Mouse (Mus musculus): ENCODE measurements around the gene Srsf5. TPM values are rescaled to one million over a fixed set of nuclear protein-coding genes. Genes with fewer than 3 reads are reported as not detected.

Srsf5 gene
- polyA plus RNA-seq (2015; fragmentation: Nextera tagmentation; extraction: Ambion mirVana) = 528 and 549 TPM in 2 replicates

- peak within 1 kb of the TSS; percentile 93 for H3K27ac ChIP-seq
- under 1% methylated on average over 43 of the region's 57 CpGs for WGBS
- no peaks in the 10 kb centered on the region for H3K9me3 ChIP-seq (replicated peaks)
- H3K9ac ChIP-seq = peak within 1 kb of the TSS; percentile 91
- peaks cover 29% of the 10 kb centered on the region for H3K36me3 ChIP-seq (ENCODE audit: poor library complexity, severe bottlenecking)
- H3K4me3 ChIP-seq = peak within 1 kb of the TSS; percentile 95
- H3K27me3 ChIP-seq = no peaks in the 10 kb centered on the region
- peak within 1 kb of the TSS; percentile 76 for H3K4me2 ChIP-seq
- ATAC-seq = peak; percentile 91
- H3K4me1 ChIP-seq = peaks cover 10% of the 10 kb centered on the region
These were observed at the start of gene Srsf5 for GRCm38 (mm10) chr12:80945334-80945995. Gene Srsf5 (plus strand): TSS chr12:80945504.

- no peak overlapping the region for H3K9ac ChIP-seq
- no peaks in the 10 kb centered on the region for H3K36me3 ChIP-seq (ENCODE audit: poor library complexity, severe bottlenecking)
- H3K27ac ChIP-seq = no peak overlapping the region
- no peak overlapping the region for H3K4me2 ChIP-seq
- H3K4me3 ChIP-seq = no peak overlapping the region
- WGBS = 93% methylated on average over 8 of the region's 8 CpGs
- ATAC-seq = no peak
- no peaks in the 10 kb centered on the region for H3K4me1 ChIP-seq
- no peaks in the 10 kb centered on the region for H3K9me3 ChIP-seq (replicated peaks)
- no peaks in the 10 kb centered on the region for H3K27me3 ChIP-seq
These were observed 35.7 kb upstream of the Srsf5 start for GRCm38 (mm10) chr12:80909631-80910030.

- no peak for ATAC-seq
These were observed 27.5 kb upstream of the Srsf5 start for GRCm38 (mm10) chr12:80917764-80918163.

GRCm38 (mm10) chr12:80921301-80921700 lies 24.0 kb upstream of the Srsf5 start:
- Histone ChIP-seq H3K36me3 (ENCODE audit: poor library complexity, severe bottlenecking) (no peaks in the 10 kb centered on the region), H3K9me3 (replicated peaks) (no peaks in the 10 kb centered on the region), H3K4me2 (no peak overlapping the region), H3K4me3 (no peak overlapping the region), H3K27me3 (no peaks in the 10 kb centered on the region), H3K9ac (no peak overlapping the region), H3K27ac (no peak overlapping the region), H3K4me1 (no peaks in the 10 kb centered on the region)
- WGBS = 93% methylated on average over 5 of the region's 5 CpGs
- no peak for ATAC-seq

More at GRCm38 (mm10) chr12:80917764-80918163, 27.5 kb upstream of the Srsf5 start:
- Histone ChIP-seq H3K4me1 (no peaks in the 10 kb centered on the region), H3K4me3 (no peak overlapping the region), H3K36me3 (ENCODE audit: poor library complexity, severe bottlenecking) (no peaks in the 10 kb centered on the region), H3K27ac (no peak overlapping the region), H3K4me2 (no peak overlapping the region), H3K9ac (no peak overlapping the region), H3K9me3 (replicated peaks) (no peaks in the 10 kb centered on the region), H3K27me3 (no peaks in the 10 kb centered on the region)
- WGBS = 58% methylated on average over 7 of the region's 7 CpGs

- Histone ChIP-seq H3K36me3 (ENCODE audit: poor library complexity, severe bottlenecking) (no peaks in the 10 kb centered on the region), H3K4me3 (no peak overlapping the region), H3K27me3 (no peaks in the 10 kb centered on the region), H3K4me1 (no peaks in the 10 kb centered on the region), H3K9ac (no peak overlapping the region), H3K9me3 (replicated peaks) (no peaks in the 10 kb centered on the region), H3K4me2 (0 out of 2 replicates have a peak overlapping the region, but pooled peaks have one; percentile 25), H3K27ac (no peak overlapping the region)
- ATAC-seq = no peak
- WGBS = 11% methylated on average over 7 of the region's 7 CpGs
These were observed 22.4 kb upstream of the Srsf5 start for GRCm38 (mm10) chr12:80922869-80923268.

- Histone ChIP-seq H3K9me3 (replicated peaks) (no peaks in the 10 kb centered on the region), H3K36me3 (ENCODE audit: poor library complexity, severe bottlenecking) (no peaks in the 10 kb centered on the region), H3K4me3 (no peak overlapping the region), H3K27ac (no peak overlapping the region), H3K4me2 (no peak overlapping the region), H3K9ac (no peak overlapping the region), H3K27me3 (no peaks in the 10 kb centered on the region), H3K4me1 (no peaks in the 10 kb centered on the region)
- ATAC-seq = no peak
- 72% methylated on average over 5 of the region's 5 CpGs for WGBS
These were observed 21.7 kb upstream of the Srsf5 start for GRCm38 (mm10) chr12:80923602-80924001.

- H3K9me3 ChIP-seq (replicated peaks) = no peaks in the 10 kb centered on the region
- no peaks in the 10 kb centered on the region for H3K4me1 ChIP-seq
- H3K9ac ChIP-seq = no peak overlapping the region
- H3K27me3 ChIP-seq = no peaks in the 10 kb centered on the region
- no peaks in the 10 kb centered on the region for H3K36me3 ChIP-seq (ENCODE audit: poor library complexity, severe bottlenecking)
- no peak for ATAC-seq
- no peak overlapping the region for H3K27ac ChIP-seq
- H3K4me2 ChIP-seq = no peak overlapping the region
- 63% methylated on average over 3 of the region's 3 CpGs for WGBS
- H3K4me3 ChIP-seq = no peak overlapping the region
These were observed 21.1 kb upstream of the Srsf5 start for GRCm38 (mm10) chr12:80924205-80924604.

GRCm38 (mm10) chr12:80925919-80926318 lies 19.4 kb upstream of the Srsf5 start:
- Histone ChIP-seq H3K4me2 (no peak overlapping the region), H3K4me3 (no peak overlapping the region), H3K4me1 (no peaks in the 10 kb centered on the region), H3K27me3 (no peaks in the 10 kb centered on the region), H3K9ac (no peak overlapping the region), H3K27ac (no peak overlapping the region), H3K36me3 (ENCODE audit: poor library complexity, severe bottlenecking) (no peaks in the 10 kb centered on the region), H3K9me3 (replicated peaks) (no peaks in the 10 kb centered on the region)
- no peak for ATAC-seq
- 31% methylated on average over 7 of the region's 7 CpGs for WGBS

- H3K4me3 ChIP-seq = no peak overlapping the region
- ATAC-seq = no peak
These were observed 18.8 kb upstream of the Srsf5 start for GRCm38 (mm10) chr12:80926550-80926949.

GRCm38 (mm10) chr12:80927518-80927917 lies 17.8 kb upstream of the Srsf5 start:
- Histone ChIP-seq H3K27ac (no peak overlapping the region), H3K36me3 (ENCODE audit: poor library complexity, severe bottlenecking) (no peaks in the 10 kb centered on the region), H3K9ac (no peak overlapping the region), H3K9me3 (replicated peaks) (no peaks in the 10 kb centered on the region), H3K27me3 (no peaks in the 10 kb centered on the region), H3K4me2 (no peak overlapping the region), H3K4me3 (no peak overlapping the region), H3K4me1 (no peaks in the 10 kb centered on the region)
- no peak for ATAC-seq
- WGBS = 81% methylated on average over 1 of the region's 1 CpGs

More at GRCm38 (mm10) chr12:80926550-80926949, 18.8 kb upstream of the Srsf5 start:
- Histone ChIP-seq H3K36me3 (ENCODE audit: poor library complexity, severe bottlenecking) (no peaks in the 10 kb centered on the region), H3K4me2 (no peak overlapping the region), H3K4me1 (no peaks in the 10 kb centered on the region), H3K27me3 (no peaks in the 10 kb centered on the region), H3K9ac (no peak overlapping the region), H3K27ac (no peak overlapping the region), H3K9me3 (replicated peaks) (no peaks in the 10 kb centered on the region)
- WGBS = 89% methylated on average over 4 of the region's 4 CpGs

GRCm38 (mm10) chr12:80928881-80929280 lies 16.4 kb upstream of the Srsf5 start:
- no peak overlapping the region for H3K27ac ChIP-seq
- no peaks in the 10 kb centered on the region for H3K9me3 ChIP-seq (replicated peaks)
- no peaks in the 10 kb centered on the region for H3K36me3 ChIP-seq (ENCODE audit: poor library complexity, severe bottlenecking)
- H3K4me1 ChIP-seq = no peaks in the 10 kb centered on the region
- no peak overlapping the region for H3K4me3 ChIP-seq
- no peaks in the 10 kb centered on the region for H3K27me3 ChIP-seq
- H3K4me2 ChIP-seq = no peak overlapping the region
- WGBS = 88% methylated on average over 3 of the region's 3 CpGs
- no peak for ATAC-seq
- H3K9ac ChIP-seq = no peak overlapping the region

- H3K9me3 ChIP-seq (replicated peaks) = no peaks in the 10 kb centered on the region
- WGBS = 89% methylated on average over 7 of the region's 7 CpGs
- H3K4me3 ChIP-seq = no peak overlapping the region
- no peaks in the 10 kb centered on the region for H3K27me3 ChIP-seq
- no peaks in the 10 kb centered on the region for H3K36me3 ChIP-seq (ENCODE audit: poor library complexity, severe bottlenecking)
- H3K9ac ChIP-seq = no peak overlapping the region
- H3K27ac ChIP-seq = no peak overlapping the region
- H3K4me2 ChIP-seq = no peak overlapping the region
- ATAC-seq = no peak
- H3K4me1 ChIP-seq = no peaks in the 10 kb centered on the region
These were observed 15.2 kb upstream of the Srsf5 start for GRCm38 (mm10) chr12:80930141-80930540.

Data from forebrain, embryonic 13.5 days (tissue).